In genomic region chr4:34960781-34961560, GRCm38 (mm10) we compare ENCODE assay signal across 10 mouse cellular contexts.
DNase-seq lines count a peak whose midpoint lies in the region; ATAC-seq and TF ChIP-seq lines count a peak whose summit lies in the region.
"Had no signal": no experiment of that assay in that cellular context is flagged by ENCODE, and none has a peak within 500 bp of the region (broad histone marks: within the 10 kb centered on the region; RNA-seq: fewer than 3 reads in every experiment).

No protein-coding gene starts in this region.

- peak; percentile 64 for ATAC-seq in heart, postnatal 0 days (ENCODE audit: insufficient read depth, low read depth)
- ATAC-seq in heart, embryonic 12.5 days (ENCODE audit: insufficient number of reproducible peaks, low FRiP score) = no peak
- ATAC-seq in liver, embryonic 11.5 days (replicated peaks; ENCODE audit: low FRiP score) = no peak
- ATAC-seq in intestine, postnatal 0 days = no peak

- no peak for TF ChIP-seq EP300 in heart, postnatal 0 days (IDR thresholded peaks at IDR 0.05; ENCODE audit: low read depth)

- no peaks in the 10 kb centered on the region for H3K27me3 ChIP-seq in heart, postnatal 0 days (ENCODE audit: control insufficient read depth, insufficient read depth, low read length)
- no peaks in the 10 kb centered on the region for H3K27me3 ChIP-seq in heart, embryonic 12.5 days (replicated peaks)
- no peaks in the 10 kb centered on the region for H3K27me3 ChIP-seq in liver, embryonic 11.5 days (replicated peaks; ENCODE audit: control insufficient read depth, insufficient read depth, low read length)
- no peaks in the 10 kb centered on the region for H3K27me3 ChIP-seq in intestine, postnatal 0 days (replicated peaks; ENCODE audit: control insufficient read depth, insufficient read depth, low read length)
- H3K27me3 ChIP-seq: embryonic facial prominence, embryonic 15.5 days had no signal

- no peaks in the 10 kb centered on the region for H3K36me3 ChIP-seq in heart, postnatal 0 days (replicated peaks; ENCODE audit: control insufficient read depth, insufficient read depth, low read length)
- H3K36me3 ChIP-seq in heart, embryonic 12.5 days = no peaks in the 10 kb centered on the region
- no peaks in the 10 kb centered on the region for H3K36me3 ChIP-seq in liver, embryonic 11.5 days (ENCODE audit: control insufficient read depth, insufficient read depth, low read length)
- no peaks in the 10 kb centered on the region for H3K36me3 ChIP-seq in intestine, postnatal 0 days (ENCODE audit: control insufficient read depth, insufficient read depth)
- H3K36me3 ChIP-seq: embryonic facial prominence, embryonic 15.5 days; G1E had no signal

- peak; percentile 76 for TF ChIP-seq CTCF in heart, postnatal 0 days (IDR thresholded peaks at IDR 0.05; ENCODE audit: low read depth)
- peak; percentile 81 for TF ChIP-seq CTCF in intestine, postnatal 0 days (IDR thresholded peaks at IDR 0.05; ENCODE audit: low read depth)

- H3K9me3 ChIP-seq in heart, postnatal 0 days (replicated peaks; ENCODE audit: control insufficient read depth, low read length) = no peaks in the 10 kb centered on the region
- H3K9me3 ChIP-seq in heart, embryonic 12.5 days (replicated peaks) = no peaks in the 10 kb centered on the region
- no peaks in the 10 kb centered on the region for H3K9me3 ChIP-seq in liver, embryonic 11.5 days (ENCODE audit: control insufficient read depth, low read length)
- H3K9me3 ChIP-seq in intestine, postnatal 0 days (ENCODE audit: control insufficient read depth) = no peaks in the 10 kb centered on the region
- H3K9me3 ChIP-seq: embryonic facial prominence, embryonic 15.5 days; G1E had no signal

- H3K4me2 ChIP-seq in heart, postnatal 0 days (ENCODE audit: low read depth, low read length) = no peak overlapping the region
- no peak overlapping the region for H3K4me2 ChIP-seq in heart, embryonic 12.5 days
- no peak overlapping the region for H3K4me2 ChIP-seq in liver, embryonic 11.5 days
- no peak overlapping the region for H3K4me2 ChIP-seq in intestine, postnatal 0 days (replicated peaks; ENCODE audit: low read depth)
- H3K4me2 ChIP-seq: embryonic facial prominence, embryonic 15.5 days had no signal

- H3K9ac ChIP-seq in heart, postnatal 0 days (replicated peaks; ENCODE audit: low read depth, low read length) = no peak overlapping the region
- H3K9ac ChIP-seq in heart, embryonic 12.5 days = no peak overlapping the region
- no peak overlapping the region for H3K9ac ChIP-seq in liver, embryonic 11.5 days (ENCODE audit: low read depth, low read length)
- no peak overlapping the region for H3K9ac ChIP-seq in intestine, postnatal 0 days (ENCODE audit: low read depth, low read length)
- H3K9ac ChIP-seq: embryonic facial prominence, embryonic 15.5 days had no signal

- peak; percentile 46 for DNase-seq in heart, postnatal 0 days (ENCODE audit: low spot score)
- DNase-seq in liver, embryonic 11.5 days (ENCODE audit: low spot score) = peak; percentile 27
- no peak for DNase-seq in liver
- DNase-seq in Muller cell, postnatal 12 days (ENCODE audit: inconsistent ontology term) = peak; percentile 42
- DNase-seq in urinary bladder, postnatal 36 days (ENCODE audit: low spot score in 2 of 2) = no peak
- no peak for DNase-seq in left cerebral cortex, adult 8-10 months (ENCODE audit: low spot score in 2 of 2)

- no peak overlapping the region for H3K27ac ChIP-seq in heart, postnatal 0 days (ENCODE audit: low read depth)
- no peak overlapping the region for H3K27ac ChIP-seq in heart, embryonic 12.5 days (ENCODE audit: poor library complexity, severe bottlenecking)
- H3K27ac ChIP-seq in liver, embryonic 11.5 days (ENCODE audit: low read depth, low read length) = no peak overlapping the region
- no peak overlapping the region for H3K27ac ChIP-seq in intestine, postnatal 0 days (ENCODE audit: low read depth, low read length)
- H3K27ac ChIP-seq: embryonic facial prominence, embryonic 15.5 days had no signal

- no peaks in the 10 kb centered on the region; the same call in 1 of the 2 replicates for H3K4me1 ChIP-seq in heart, postnatal 0 days (ENCODE audit: control insufficient read depth, insufficient read depth)
- 0 out of 2 replicates have a peak, but pooled peaks cover 4% of the 10 kb centered on the region for H3K4me1 ChIP-seq in heart, embryonic 12.5 days (replicated peaks)
- no peaks in the 10 kb centered on the region; the same call in 1 of the 2 replicates for H3K4me1 ChIP-seq in liver, embryonic 11.5 days (replicated peaks; ENCODE audit: control insufficient read depth, insufficient read depth, low read length)
- H3K4me1 ChIP-seq in intestine, postnatal 0 days (replicated peaks; ENCODE audit: control insufficient read depth, insufficient read depth, low read length) = no peaks in the 10 kb centered on the region
- H3K4me1 ChIP-seq: embryonic facial prominence, embryonic 15.5 days had no signal

- no peak overlapping the region for H3K4me3 ChIP-seq in heart, postnatal 0 days (ENCODE audit: low read depth, low read length)
- H3K4me3 ChIP-seq in heart, embryonic 12.5 days = no peak overlapping the region
- no peak overlapping the region for H3K4me3 ChIP-seq in liver, embryonic 11.5 days (ENCODE audit: low read depth, low read length)
- no peak overlapping the region for H3K4me3 ChIP-seq in intestine, postnatal 0 days (ENCODE audit: low read depth, low read length)
- H3K4me3 ChIP-seq: embryonic facial prominence, embryonic 15.5 days had no signal

- 63% methylated on average over 15 of the region's 15 CpGs for WGBS in heart, postnatal 0 days
- WGBS in heart, embryonic 12.5 days = 64% methylated on average over 15 of the region's 15 CpGs
- 73% methylated on average over 15 of the region's 15 CpGs for WGBS in liver, embryonic 11.5 days
- WGBS in intestine, postnatal 0 days = 78% methylated on average over 15 of the region's 15 CpGs

Comparison
In these comparisons a context has a peak if more than half of its experiments do, and no peak if none do; other contexts are left out.
1. DNase-seq: peak in heart, postnatal 0 days (single experiment), liver, embryonic 11.5 days (single experiment) and Muller cell, postnatal 12 days (single experiment); none in liver (single experiment), urinary bladder, postnatal 36 days (0 of 2) and left cerebral cortex, adult 8-10 months (0 of 2).